Mouse (Mus musculus): ENCODE results near the gene Klhdc3. TPM values are rescaled to one million over a fixed set of nuclear protein-coding genes. Genes with fewer than 3 reads are reported as not detected.
A peak's percentile ranks its signal among the peaks of the same experiment; 100 is the strongest.

Gene Klhdc3
- total and polyA plus RNA-seq, 3 experiments = 19.5 to 126 (median 72.3) TPM

- Histone ChIP-seq H3K4me2 (ENCODE audit: insufficient read depth, low read depth, poor library complexity, severe bottlenecking) (no peak overlapping the region), H3K79me2 (replicated peaks; ENCODE audit: control insufficient read depth, extremely low read depth, insufficient read depth, poor library complexity, severe bottlenecking) (no peaks in the 10 kb centered on the region), H3K27me3 (replicated peaks) (no peaks in the 10 kb centered on the region), H3K36me3 (replicated peaks in 1 of 2; ENCODE audit: control insufficient read depth in 1 of 2, insufficient read depth in 1 of 2, low read length in 1 of 2) (peaks cover 46 to 75% of the 10 kb centered on the region in 2 experiments), H3K4me3 (replicated peaks in 1 of 3; ENCODE audit: low read depth in 2 of 3, low read length in 2 of 3, poor library complexity in 1 of 3) (no peak overlapping the region), H3K9ac (ENCODE audit: insufficient read depth, low read depth) (no peak overlapping the region), H3K9me3 (replicated peaks; ENCODE audit: low read length) (no peaks in the 10 kb centered on the region), H3K4me1 (ENCODE audit: control insufficient read depth in 1 of 2, insufficient read depth in 2 of 2) (peaks cover 6 to 11% of the 10 kb centered on the region in 2 experiments), H3K27ac (ENCODE audit: insufficient read depth, low read depth) (no peak overlapping the region)
- in situ Hi-C loops (cut with MboI; ENCODE audit: low pct_ligation_motif_present, low pct_unique_long_range_greater_than_20kb, low sequenced_read_pairs) = no loop called here
- TF ChIP-seq ZC3H11A (IDR thresholded peaks at IDR 0.05; ENCODE audit: low read depth, low read length) (peak; percentile 25; the same call in 1 of the 2 replicates), JUND (conservative IDR thresholded peaks at IDR 0.05; ENCODE audit: low read depth, low read length) (no peak), JUN (IDR thresholded peaks at IDR 0.05; ENCODE audit: insufficient read depth, low read depth, low read length) (no peak), POLR2A (IDR thresholded peaks at IDR 0.05; ENCODE audit: low read depth, low read length) (no peak), E2F4 (IDR thresholded peaks at IDR 0.05; ENCODE audit: insufficient replicate concordance, low read depth, low read length) (no peak), UBTF (IDR thresholded peaks at IDR 0.05; ENCODE audit: low read depth, low read length) (no peak), CHD2 (IDR thresholded peaks at IDR 0.05; ENCODE audit: low read length) (no peak), CTCF (conservative IDR thresholded peaks at IDR 0.05 in 1 of 2, IDR thresholded peaks at IDR 0.05 in 1 of 2; ENCODE audit: low read depth in 2 of 2, low read length in 2 of 2) (peak; percentile 20 to 78; a peak in 2 of 4 replicates), MXI1 (IDR thresholded peaks at IDR 0.05; ENCODE audit: low read depth, low read length) (no peak), HCFC1 (IDR thresholded peaks at IDR 0.05; ENCODE audit: low read depth, low read length) (no peak), BHLHE40 (IDR thresholded peaks at IDR 0.05; ENCODE audit: low read depth, low read length) (no peak), EP300 (IDR thresholded peaks at IDR 0.05; ENCODE audit: low read length) (no peak), ZMIZ1 (IDR thresholded peaks at IDR 0.05; ENCODE audit: low read depth, low read length) (no peak), MAZ (IDR thresholded peaks at IDR 0.05; ENCODE audit: low read depth, low read length) (no peak), USF1 (IDR thresholded peaks at IDR 0.05; ENCODE audit: low read depth, low read length) (no peak), SMC3 (IDR thresholded peaks at IDR 0.05; ENCODE audit: low read depth, low read length) (peak; percentile 68), TBP (conservative IDR thresholded peaks at IDR 0.05; ENCODE audit: low read depth, low read length) (no peak), TCF12 (IDR thresholded peaks at IDR 0.05; ENCODE audit: low read depth, low read length) (no peak), ELF1 (IDR thresholded peaks at IDR 0.05; ENCODE audit: low read depth, low read length) (no peak), USF2 (conservative IDR thresholded peaks at IDR 0.05; ENCODE audit: low read depth, low read length) (no peak), SIN3A (IDR thresholded peaks at IDR 0.05; ENCODE audit: low read length) (no peak), MAFK (IDR thresholded peaks at IDR 0.05; ENCODE audit: insufficient replicate concordance, low read length) (no peak), ZKSCAN1 (IDR thresholded peaks at IDR 0.05; ENCODE audit: borderline replicate concordance, low read depth, low read length) (no peak), ETS1 (conservative IDR thresholded peaks at IDR 0.05; ENCODE audit: low read depth, low read length) (no peak), KAT2A (IDR thresholded peaks at IDR 0.05; ENCODE audit: insufficient replicate concordance, low read length) (no peak), POLR2AphosphoS2 (IDR thresholded peaks at IDR 0.05; ENCODE audit: low read depth, low read length) (no peak), NELFE (IDR thresholded peaks at IDR 0.05; ENCODE audit: low read depth, low read length) (no peak), RAD21 (IDR thresholded peaks at IDR 0.05; ENCODE audit: low read depth, low read length) (peak; percentile 74), ZNF384 (IDR thresholded peaks at IDR 0.05; ENCODE audit: low read depth, low read length) (no peak), MEF2A (IDR thresholded peaks at IDR 0.05; ENCODE audit: borderline replicate concordance, low read depth, low read length) (no peak), MYC (IDR thresholded peaks at IDR 0.05; ENCODE audit: low read depth, low read length) (no peak), CHD1 (IDR thresholded peaks at IDR 0.05; ENCODE audit: low read depth, low read length) (no peak), GABPA (IDR thresholded peaks at IDR 0.05; ENCODE audit: insufficient replicate concordance, low read depth, low read length) (no peak)
- dilution Hi-C loops (cut with MboI; ENCODE audit: extremely low pct_ligation_motif_present, extremely low pct_unique_long_range_greater_than_20kb, low sequenced_read_pairs) = no loop called here
- DNase-seq (ENCODE audit: extremely low read depth) = no peak
These were observed 44.6 kb upstream of the Klhdc3 start for GRCm38 (mm10) chr17:46725273-46725672.

Data from CH12.LX (cell line).